Mouse (Mus musculus) testis, adult 2 months (tissue): ENCODE measurements at regions not wholly inside any gene's neighbourhood (a gene's known extent, or its start where the extent isn't known, plus 50 kb on each side); places are given as distances from the start of the nearest gene placed in this dataset.

Experiments used
- CTCF ChIP-seq: fragments of 200-500 bp; IDR thresholded peaks from 2 replicates; pipeline ENCODE4 v1.5.1; 2012; ENCODE audit warnings: low read depth, mild to moderate bottlenecking, inconsistent platforms, low read length, moderate library complexity; ENCODE audit not compliant: control insufficient read depth, insufficient read depth, insufficient replicate concordance
- POLR2A ChIP-seq: fragments of 200-500 bp; IDR thresholded peaks from 2 replicates; pipeline ENCODE4 v1.6.1; 2012; ENCODE audit warnings: low read depth, mild to moderate bottlenecking, inconsistent platforms, low read length, moderate library complexity; ENCODE audit not compliant: control insufficient read depth

DNA sequence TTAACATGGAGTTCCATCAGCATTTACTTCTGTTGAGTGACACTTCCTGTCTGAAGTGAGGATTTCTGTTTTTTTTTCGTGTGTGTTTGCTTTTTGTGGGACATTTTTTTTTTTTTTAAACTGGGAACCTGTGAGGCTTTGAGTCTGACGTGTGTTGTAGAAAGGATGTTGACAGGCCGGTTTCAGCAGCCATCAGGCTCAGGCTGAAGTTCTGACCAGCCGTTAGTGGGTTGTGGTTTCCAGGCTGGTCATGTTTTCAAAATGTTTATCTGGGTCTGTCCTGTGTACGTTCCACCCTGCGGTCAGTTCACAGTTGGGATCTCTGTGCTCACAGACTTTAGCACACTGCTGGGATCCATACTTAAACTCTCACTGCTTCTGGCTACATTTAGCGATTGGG lies 125.0 kb upstream of the Cox10 start:
- TF ChIP-seq CTCF (no peak), POLR2A (no peak)
